Mouse (Mus musculus) T-helper 2 cell (primary cell): Measurements from ENCODE around the gene Zscan4b.
"Not testable (repeated sequence)": the region's sequence is repeated elsewhere in the genome, so short reads cannot be mapped to it uniquely, and the experiment has no call there.

ENCODE experiments used
- in situ Hi-C: fragments of 300-600 bp; cut with MboI, MseI; formaldehyde crosslinking; loops from one replicate; pipeline ENCODE4 v1.15.1; 2025; ENCODE audit warnings: high pct_unique_total_duplicates

The Zscan4b gene

GRCm38 (mm10) chr7:10904950-10905349 lies at the start of gene Zscan4b:
Gene Zscan4b, minus strand, starts transcription at chr7:10905050.
- in situ Hi-C loops: not testable (repeated sequence)
